8 mouse cellular contexts compared by ENCODE assay signal in genomic region chr16:30188769-30189430, GRCm38 (mm10).
A peak's percentile ranks its signal among the peaks of the same experiment; 100 is the strongest.
DNase-seq lines count a peak whose midpoint lies in the region; ATAC-seq and TF ChIP-seq lines count a peak whose summit lies in the region.

No protein-coding gene starts in this region.

- TF ChIP-seq CTCF in brain, embryonic 14.5 days (IDR thresholded peaks at IDR 0.05; ENCODE audit: borderline replicate concordance, extremely low read depth, insufficient read depth, insufficient read length): no peak

- H3K27me3 ChIP-seq in midbrain, embryonic 13.5 days: peaks cover 87% of the 10 kb centered on the region
- peaks cover 63% of the 10 kb centered on the region for H3K27me3 ChIP-seq in midbrain, embryonic 14.5 days (ENCODE audit: control insufficient read depth, insufficient read depth, low read length)
- peaks cover 15% of the 10 kb centered on the region; the same call in 1 of the 2 replicates for H3K27me3 ChIP-seq in kidney, embryonic 15.5 days
- no peaks in the 10 kb centered on the region for H3K27me3 ChIP-seq in lung, embryonic 16.5 days (ENCODE audit: control insufficient read depth, insufficient read depth, low read depth, low read length)

- H3K9me3 ChIP-seq in midbrain, embryonic 13.5 days: no peaks in the 10 kb centered on the region
- H3K9me3 ChIP-seq in midbrain, embryonic 14.5 days (ENCODE audit: control insufficient read depth, low read length): no peaks in the 10 kb centered on the region
- H3K9me3 ChIP-seq in kidney, embryonic 15.5 days (replicated peaks): no peaks in the 10 kb centered on the region
- no peaks in the 10 kb centered on the region for H3K9me3 ChIP-seq in lung, embryonic 16.5 days (ENCODE audit: control insufficient read depth, low read length)

- WGBS in midbrain, embryonic 13.5 days: 64% methylated on average over 8 of the region's 8 CpGs
- 64% methylated on average over 8 of the region's 8 CpGs for WGBS in midbrain, embryonic 14.5 days
- WGBS in kidney, embryonic 15.5 days: 77% methylated on average over 8 of the region's 8 CpGs
- 36% methylated on average over 8 of the region's 8 CpGs for WGBS in lung, embryonic 16.5 days

- peaks cover 20% of the 10 kb centered on the region for H3K4me1 ChIP-seq in midbrain, embryonic 13.5 days (replicated peaks)
- H3K4me1 ChIP-seq in midbrain, embryonic 14.5 days (ENCODE audit: control insufficient read depth, insufficient read depth, low read length): peaks cover 8% of the 10 kb centered on the region
- H3K4me1 ChIP-seq in kidney, embryonic 15.5 days: peaks cover 71% of the 10 kb centered on the region
- peaks cover 73% of the 10 kb centered on the region for H3K4me1 ChIP-seq in lung, embryonic 16.5 days (replicated peaks; ENCODE audit: control insufficient read depth, insufficient read depth, low read length)

- no peak overlapping the region for H3K4me2 ChIP-seq in midbrain, embryonic 13.5 days (replicated peaks)
- no peak overlapping the region for H3K4me2 ChIP-seq in midbrain, embryonic 14.5 days (ENCODE audit: low read length)
- H3K4me2 ChIP-seq in kidney, embryonic 15.5 days: no peak overlapping the region
- H3K4me2 ChIP-seq in lung, embryonic 16.5 days (ENCODE audit: low read depth, low read length): no peak overlapping the region

- no peaks in the 10 kb centered on the region for H3K36me3 ChIP-seq in midbrain, embryonic 13.5 days
- no peaks in the 10 kb centered on the region for H3K36me3 ChIP-seq in midbrain, embryonic 14.5 days (ENCODE audit: control insufficient read depth, insufficient read depth, low read length)
- H3K36me3 ChIP-seq in kidney, embryonic 15.5 days: no peaks in the 10 kb centered on the region
- H3K36me3 ChIP-seq in lung, embryonic 16.5 days (ENCODE audit: control insufficient read depth, insufficient read depth, low read length): no peaks in the 10 kb centered on the region

- H3K9ac ChIP-seq in midbrain, embryonic 13.5 days (replicated peaks): no peak overlapping the region
- H3K9ac ChIP-seq in midbrain, embryonic 14.5 days (replicated peaks; ENCODE audit: low read length): no peak overlapping the region
- H3K9ac ChIP-seq in kidney, embryonic 15.5 days: no peak overlapping the region
- peak overlapping the region; percentile 3; the same call in 1 of the 2 replicates for H3K9ac ChIP-seq in lung, embryonic 16.5 days (ENCODE audit: low read length)

- ATAC-seq in midbrain, embryonic 13.5 days: peak; percentile 3; the same call in 1 of the 2 replicates
- no peak for ATAC-seq in midbrain, embryonic 14.5 days (ENCODE audit: low FRiP score, low TSS enrichment)
- no peak for ATAC-seq in kidney, embryonic 15.5 days (replicated peaks; ENCODE audit: low FRiP score)
- peak; percentile 6; the same call in 1 of the 2 replicates for ATAC-seq in lung, embryonic 16.5 days (ENCODE audit: low read depth)

- TF ChIP-seq POLR2A in brain, embryonic 14.5 days (IDR thresholded peaks at IDR 0.05; ENCODE audit: borderline replicate concordance, extremely low read depth, insufficient read depth, insufficient read length, poor library complexity, severe bottlenecking): no peak

- H3K27ac ChIP-seq in midbrain, embryonic 13.5 days: no peak overlapping the region
- no peak overlapping the region for H3K27ac ChIP-seq in midbrain, embryonic 14.5 days (replicated peaks; ENCODE audit: low read depth, low read length)
- H3K27ac ChIP-seq in kidney, embryonic 15.5 days: peak overlapping the region; percentile 34; the same call in 1 of the 2 replicates
- H3K27ac ChIP-seq in lung, embryonic 16.5 days (ENCODE audit: low read length): peak overlapping the region; percentile 89

- no peak overlapping the region for H3K4me3 ChIP-seq in midbrain, embryonic 13.5 days (replicated peaks)
- H3K4me3 ChIP-seq in midbrain, embryonic 14.5 days (replicated peaks; ENCODE audit: low read depth, low read length): no peak overlapping the region
- H3K4me3 ChIP-seq in kidney, embryonic 15.5 days (replicated peaks): no peak overlapping the region
- no peak overlapping the region for H3K4me3 ChIP-seq in lung, embryonic 16.5 days (ENCODE audit: low read length)

- DNase-seq in midbrain, embryonic 14.5 days: no peak
- DNase-seq in brain, embryonic 14.5 days (ENCODE audit: low read depth): peak; percentile 71
- DNase-seq in frontal cortex, postnatal 14 days (ENCODE audit: low spot score in 2 of 2): peak; percentile 44 to 52
- DNase-seq in thymus, postnatal 25 days: no peak
- no peak for DNase-seq in thymus, adult 18-20 months

Comparison
In these comparisons a context has a peak if more than half of its experiments do, and no peak if none do; other contexts are left out.
1. ATAC-seq: peak in midbrain, embryonic 13.5 days (single experiment) and lung, embryonic 16.5 days (single experiment); none in midbrain, embryonic 14.5 days (single experiment) and kidney, embryonic 15.5 days (single experiment).
2. H3K27ac ChIP-seq: peak in kidney, embryonic 15.5 days (single experiment) and lung, embryonic 16.5 days (single experiment); none in midbrain, embryonic 13.5 days (single experiment) and midbrain, embryonic 14.5 days (single experiment).
3. DNase-seq: peak in brain, embryonic 14.5 days (single experiment) and frontal cortex, postnatal 14 days (2 of 2); none in midbrain, embryonic 14.5 days (single experiment), thymus, postnatal 25 days (single experiment) and thymus, adult 18-20 months (0 of 2).